Mouse (Mus musculus) heart, embryonic 16.5 days (tissue): ENCODE results near the gene Sirt6. TPM values are rescaled to one million over a fixed set of nuclear protein-coding genes. Genes with fewer than 3 reads are reported as not detected.

Source experiments
- ATAC-seq: fragments of 200-750 bp; cut with Nextera tagmentation; replicated peaks from 2 replicates; pipeline ENCODE4 v1.8.0; 2017; ENCODE audit warnings: moderate number of reproducible peaks; ENCODE audit not compliant: insufficient read depth, low FRiP score; ENCODE audit errors: extremely low read depth
- H3K27ac ChIP-seq: fragments of 300-500 bp; sonication (generic); 2 replicates; pipeline ENCODE4 v1.5.1; 2014; ENCODE audit warnings: mild to moderate bottlenecking, low read length, control low read depth, moderate library complexity
- H3K27me3 ChIP-seq: fragments of 300-500 bp; sonication (generic); 2 replicates; pipeline ENCODE4 v1.6.1; 2014; ENCODE audit warnings: low read length, mixed read lengths; ENCODE audit not compliant: control insufficient read depth, insufficient read depth
- H3K36me3 ChIP-seq: fragments of 300-500 bp; sonication (generic); 2 replicates; pipeline ENCODE4 v1.6.1; 2014; ENCODE audit not compliant: control insufficient read depth, insufficient read depth
- H3K4me1 ChIP-seq: fragments of 300-500 bp; sonication (generic); 2 replicates; pipeline ENCODE4 v1.6.1; 2014; ENCODE audit warnings: low read length, mixed read lengths; ENCODE audit not compliant: control insufficient read depth, insufficient read depth
- H3K4me2 ChIP-seq: fragments of 300-500 bp; sonication (generic); 2 replicates; pipeline ENCODE4 v1.6.1; 2014; ENCODE audit warnings: low read depth, mild to moderate bottlenecking, control low read depth, low read length
- H3K4me3 ChIP-seq: fragments of 300-500 bp; sonication (generic); 2 replicates; pipeline ENCODE4 v1.5.1; 2014; ENCODE audit warnings: mild to moderate bottlenecking, control low read depth, low read length
- H3K9ac ChIP-seq: fragments of 300-500 bp; sonication (generic); 2 replicates; pipeline ENCODE4 v1.6.1; 2014; ENCODE audit warnings: low read length, control low read depth
- H3K9me3 ChIP-seq: fragments of 300-500 bp; sonication (generic); replicated peaks from 2 replicates; pipeline ENCODE4 v1.6.1; 2016; ENCODE audit warnings: low read length; ENCODE audit not compliant: control insufficient read depth
- WGBS: fragments of 180-500 bp; shearing (Covaris S2); extraction: QIAGEN DNeasy Blood & Tissue Kit; methylation state at CpG from one replicate; pipeline ENCODE4 v1.1.7; 2014; 5-methylcytosine and 5-hydroxymethylcytosine counted together
- polyA plus RNA-seq: library from polyadenylated mRNA; unstranded; fragments of >200 nt; fragmentation: Nextera tagmentation; extraction: Ambion mirVana; gene quantifications from 2 replicates; pipeline ENCODE4 v1.2.1, GENCODE M21; 2015

The Sirt6 gene
- polyA plus RNA-seq, 1 experiment from 2014 or later, result 22.9 TPM

GRCm38 (mm10) chr10:81605974-81606751 is 21.4 kb downstream of the Sirt6 start, which contains the start of gene BC025920:
TSS of gene BC025920 (plus strand) at chr10:81606270.
- peaks cover 8% of the 10 kb centered on the region for H3K9me3 ChIP-seq
- peak within 1 kb of the TSS; percentile 83 for H3K4me2 ChIP-seq
- peaks cover 24% of the 10 kb centered on the region for H3K4me1 ChIP-seq
- H3K36me3 ChIP-seq, result peaks cover 4% of the 10 kb centered on the region; the same call in 1 of the 2 replicates
- peak within 1 kb of the TSS; percentile 59 for H3K4me3 ChIP-seq
- no peaks in the 10 kb centered on the region for H3K27me3 ChIP-seq
- H3K9ac ChIP-seq, result peak within 1 kb of the TSS; percentile 69
- WGBS, result 1% methylated on average over 39 of the region's 39 CpGs
- H3K27ac ChIP-seq, result peak within 1 kb of the TSS; percentile 93
- peak; percentile 89 for ATAC-seq

- Histone ChIP-seq H3K9ac (peak overlapping the region; percentile 58), H3K4me1 (peaks cover 28% of the 10 kb centered on the region), H3K4me3 (peak overlapping the region; percentile 52), H3K4me2 (peak overlapping the region; percentile 68), H3K27ac (peak overlapping the region; percentile 92), H3K9me3 (0 out of 2 replicates have a peak, but pooled peaks cover 2% of the 10 kb centered on the region), H3K27me3 (no peaks in the 10 kb centered on the region), H3K36me3 (peaks cover 4% of the 10 kb centered on the region; the same call in 1 of the 2 replicates)
- 0 out of 2 replicates have a peak, but pooled peaks have one; percentile 10 for ATAC-seq
- 2% methylated on average over 14 of the region's 14 CpGs for WGBS
Measured at GRCm38 (mm10) chr10:81605666-81605973, 22.0 kb downstream of the Sirt6 start.

GRCm38 (mm10) chr10:81604968-81605665 is 22.5 kb downstream of the Sirt6 start:
- WGBS, result 16% methylated on average over 29 of the region's 29 CpGs
- peak; percentile 28 for ATAC-seq
- H3K27ac ChIP-seq, result peak overlapping the region; percentile 92
- no peaks in the 10 kb centered on the region for H3K27me3 ChIP-seq
- H3K36me3 ChIP-seq, result peaks cover 4% of the 10 kb centered on the region; the same call in 1 of the 2 replicates
- H3K4me1 ChIP-seq, result peaks cover 33% of the 10 kb centered on the region
- peak overlapping the region; percentile 64 for H3K9ac ChIP-seq
- no peaks in the 10 kb centered on the region for H3K9me3 ChIP-seq
- H3K4me3 ChIP-seq, result peak overlapping the region; percentile 52
- peak overlapping the region; percentile 68 for H3K4me2 ChIP-seq

GRCm38 (mm10) chr10:81604019-81604967 is 23.3 kb downstream of the Sirt6 start:
- Histone ChIP-seq H3K4me3 (peak overlapping the region; percentile 30), H3K27me3 (no peaks in the 10 kb centered on the region), H3K27ac (peak overlapping the region; percentile 46; the same call in 1 of the 2 replicates), H3K9me3 (no peaks in the 10 kb centered on the region), H3K4me2 (peak overlapping the region; percentile 54), H3K9ac (peak overlapping the region; percentile 64), H3K4me1 (peaks cover 37% of the 10 kb centered on the region), H3K36me3 (no peaks in the 10 kb centered on the region)
- no peak for ATAC-seq
- WGBS, result 74% methylated on average over 12 of the region's 12 CpGs

GRCm38 (mm10) chr10:81602741-81603151 is 24.9 kb downstream of the Sirt6 start:
- no peak overlapping the region for H3K4me3 ChIP-seq
- H3K9me3 ChIP-seq, result no peaks in the 10 kb centered on the region
- no peak for ATAC-seq
- no peak overlapping the region for H3K4me2 ChIP-seq
- H3K36me3 ChIP-seq, result no peaks in the 10 kb centered on the region
- no peaks in the 10 kb centered on the region for H3K27me3 ChIP-seq
- no peak overlapping the region for H3K9ac ChIP-seq
- H3K27ac ChIP-seq, result 0 out of 2 replicates have a peak overlapping the region, but pooled peaks have one; percentile 33
- WGBS, result 23% methylated on average over 4 of the region's 4 CpGs
- H3K4me1 ChIP-seq, result peaks cover 41% of the 10 kb centered on the region

GRCm38 (mm10) chr10:81601396-81601905 is 26.1 kb downstream of the Sirt6 start:
- Histone ChIP-seq H3K4me1 (peaks cover 53% of the 10 kb centered on the region), H3K27ac (peak overlapping the region; percentile 43), H3K9me3 (no peaks in the 10 kb centered on the region), H3K36me3 (no peaks in the 10 kb centered on the region), H3K9ac (peak overlapping the region; percentile 63), H3K4me2 (peak overlapping the region; percentile 71), H3K27me3 (no peaks in the 10 kb centered on the region), H3K4me3 (peak overlapping the region; percentile 46)
- 34% methylated on average over 7 of the region's 7 CpGs for WGBS
- no peak for ATAC-seq

- no peaks in the 10 kb centered on the region for H3K36me3 ChIP-seq
- no peaks in the 10 kb centered on the region for H3K27me3 ChIP-seq
- no peaks in the 10 kb centered on the region for H3K9me3 ChIP-seq
- peak; percentile 84 for ATAC-seq
- H3K4me2 ChIP-seq, result peak within 1 kb of the TSS; percentile 71
- WGBS, result under 1% methylated on average over 28 of the region's 28 CpGs
- peaks cover 58% of the 10 kb centered on the region for H3K4me1 ChIP-seq
- peak within 1 kb of the TSS; percentile 46 for H3K4me3 ChIP-seq
- peak within 1 kb of the TSS; percentile 66 for H3K9ac ChIP-seq
- peak within 1 kb of the TSS; percentile 69 for H3K27ac ChIP-seq
Measured at GRCm38 (mm10) chr10:81600738-81601203, 26.8 kb downstream of the Sirt6 start, which contains the start of gene Tle6. TSS of gene Tle6 (minus strand) at chr10:81601073.

GRCm38 (mm10) chr10:81600096-81600495 is 27.5 kb downstream of the Sirt6 start:
- Histone ChIP-seq H3K27ac (peak overlapping the region; percentile 69), H3K4me3 (no peak overlapping the region), H3K4me2 (peak overlapping the region; percentile 71; the same call in 1 of the 2 replicates), H3K9ac (no peak overlapping the region), H3K36me3 (no peaks in the 10 kb centered on the region), H3K9me3 (no peaks in the 10 kb centered on the region), H3K27me3 (0 out of 2 replicates have a peak, but pooled peaks cover 2% of the 10 kb centered on the region), H3K4me1 (peaks cover 58% of the 10 kb centered on the region)
- ATAC-seq, result no peak
- 43% methylated on average over 10 of the region's 10 CpGs for WGBS
